Mouse (Mus musculus): ENCODE measurements at regions not wholly inside any gene's neighbourhood (a gene's known extent, or its start where the extent isn't known, plus 50 kb on each side); places are given as distances from the start of the nearest gene placed in this dataset.

- no peak for DNase-seq (ENCODE audit: low spot score in 2 of 2)
Measured at GRCm38 (mm10) chr7:83077035-83077918, 210.1 kb downstream of the Mex3b start.

DNA sequence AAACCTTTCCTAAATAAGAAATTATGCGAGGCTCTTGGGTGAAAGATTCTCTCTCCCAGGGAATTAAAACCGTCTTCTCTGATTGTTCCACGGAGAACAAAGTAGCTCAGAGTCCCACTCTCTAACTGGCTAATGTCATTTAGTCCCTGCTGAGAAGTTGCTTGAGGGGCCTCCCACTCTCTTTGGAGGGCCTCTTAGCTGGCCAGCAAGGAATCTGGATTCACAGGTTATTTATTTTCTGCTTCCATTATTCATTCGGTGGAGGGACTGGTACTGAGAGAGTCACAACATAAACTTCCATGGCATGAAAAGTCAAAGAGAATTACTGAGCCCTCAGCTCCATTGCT is 210.8 kb downstream of the Mex3b start:
- DNase-seq (ENCODE audit: low spot score in 2 of 2) = no peak

DNA sequence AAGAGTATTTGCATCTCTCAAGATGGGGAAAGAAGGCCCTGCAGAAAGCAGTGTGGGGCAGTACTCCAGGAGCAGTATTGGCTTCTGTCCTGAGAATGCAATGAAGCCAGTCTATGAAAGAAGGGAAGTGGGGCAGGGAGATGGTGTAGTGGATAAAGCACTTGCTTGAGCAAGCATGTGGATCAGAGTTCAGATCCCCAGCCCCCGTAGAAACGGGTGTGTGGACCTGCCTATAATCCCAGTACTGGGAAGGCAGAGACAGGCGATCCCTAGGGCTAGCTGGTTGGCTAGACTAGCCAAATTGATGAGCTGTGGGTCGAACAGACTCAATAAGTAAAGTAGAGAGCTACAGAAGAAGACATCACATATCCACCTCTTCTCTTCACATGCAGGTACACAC is 211.6 kb downstream of the Mex3b start:
- no peak for DNase-seq (ENCODE audit: low spot score in 2 of 2)

- no peak for DNase-seq (ENCODE audit: low spot score in 2 of 2)
Measured at GRCm38 (mm10) chr7:83079842-83080241, 212.7 kb downstream of the Mex3b start.

GRCm38 (mm10) chr7:83084496-83085082 is 217.5 kb downstream of the Mex3b start:
- no peak for DNase-seq (ENCODE audit: low spot score in 2 of 2)

- no peak for DNase-seq (ENCODE audit: low spot score in 2 of 2)
Measured at GRCm38 (mm10) chr7:83085547-83086158, 218.5 kb downstream of the Mex3b start.

DNA sequence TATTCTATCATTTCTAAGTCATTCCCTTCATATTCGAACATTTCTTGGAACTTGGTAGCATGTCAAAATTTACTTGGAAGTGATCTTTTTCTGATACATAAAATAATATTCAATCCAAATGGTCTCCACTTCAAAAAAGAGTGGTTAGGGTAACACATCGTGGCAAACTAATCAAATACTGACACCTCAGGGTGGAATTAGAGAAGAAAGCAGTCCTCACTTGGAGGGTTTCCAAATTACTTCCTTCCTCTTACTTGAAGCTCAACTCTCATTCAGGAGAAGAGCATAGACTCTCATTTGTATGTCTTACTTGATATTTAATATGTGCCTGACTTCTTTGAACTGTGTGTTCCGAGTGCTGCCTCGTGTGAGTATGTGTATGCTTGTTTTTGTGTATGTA is 220.3 kb downstream of the Mex3b start:
- no peak for DNase-seq (ENCODE audit: low spot score in 2 of 2)

- DNase-seq (ENCODE audit: low spot score in 2 of 2) = no peak
Measured at GRCm38 (mm10) chr7:83088125-83088524, 221.0 kb downstream of the Mex3b start.

DNA sequence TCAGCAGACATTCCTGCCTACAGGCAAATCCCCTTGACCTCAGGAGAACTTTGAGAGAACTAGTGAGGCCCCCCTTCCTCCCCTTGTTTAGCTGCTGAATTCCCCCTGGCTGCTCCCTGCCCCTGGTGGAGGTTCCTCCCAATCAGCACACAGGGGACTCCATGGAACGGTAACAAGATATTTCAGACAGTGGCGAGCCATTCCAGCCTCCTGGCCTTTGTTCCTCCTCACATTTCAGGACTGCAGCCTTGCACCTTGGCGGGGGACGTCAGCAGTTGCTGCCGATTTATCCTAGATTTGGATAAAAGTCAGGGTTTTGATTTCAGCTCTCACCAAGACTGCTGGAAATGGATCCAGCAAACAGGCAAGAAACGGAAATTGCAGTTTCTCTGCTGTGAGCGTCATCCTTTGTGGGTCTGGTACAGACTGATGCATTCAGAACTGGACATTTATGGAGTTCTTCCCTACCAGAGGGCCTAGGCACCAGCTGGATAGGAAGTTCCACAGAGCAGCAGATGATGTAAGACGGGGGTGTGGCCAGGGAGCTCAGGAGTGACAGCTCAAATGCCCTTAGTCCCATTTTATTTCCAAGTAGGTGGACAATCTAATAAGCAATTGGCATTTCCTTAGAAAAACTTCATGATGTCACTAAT is 222.3 kb downstream of the Mex3b start:
- no peak for DNase-seq (ENCODE audit: low spot score in 2 of 2)

- DNase-seq (ENCODE audit: low spot score in 2 of 2) = no peak
Measured at GRCm38 (mm10) chr7:83093923-83094355, 226.8 kb downstream of the Mex3b start.

GRCm38 (mm10) chr7:83094899-83095298 is 227.8 kb downstream of the Mex3b start:
- peak in 1 of 2 experiments; percentile 23 for DNase-seq (ENCODE audit: low spot score in 2 of 2)

DNA sequence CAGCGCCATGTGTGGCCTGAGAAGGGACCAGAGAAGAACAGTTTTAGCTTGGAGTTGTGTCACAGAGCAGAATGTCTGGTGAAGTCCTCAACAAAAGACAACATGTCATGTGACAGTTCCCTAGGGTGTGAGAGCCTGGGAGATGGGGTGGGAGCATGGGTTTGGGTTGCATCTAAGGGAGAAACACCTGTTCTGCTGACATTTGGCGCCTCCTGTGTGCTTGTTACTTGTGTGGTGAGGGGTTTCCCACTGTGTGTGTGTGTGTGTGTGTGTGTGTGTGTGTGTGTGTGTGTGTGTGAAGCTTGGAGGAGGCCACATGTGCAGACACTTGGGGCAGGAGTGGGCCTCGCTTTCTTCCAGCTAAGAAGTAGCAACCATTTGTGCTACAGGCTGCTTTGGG is 228.5 kb downstream of the Mex3b start:
- DNase-seq (ENCODE audit: low spot score in 2 of 2) = no peak

DNA sequence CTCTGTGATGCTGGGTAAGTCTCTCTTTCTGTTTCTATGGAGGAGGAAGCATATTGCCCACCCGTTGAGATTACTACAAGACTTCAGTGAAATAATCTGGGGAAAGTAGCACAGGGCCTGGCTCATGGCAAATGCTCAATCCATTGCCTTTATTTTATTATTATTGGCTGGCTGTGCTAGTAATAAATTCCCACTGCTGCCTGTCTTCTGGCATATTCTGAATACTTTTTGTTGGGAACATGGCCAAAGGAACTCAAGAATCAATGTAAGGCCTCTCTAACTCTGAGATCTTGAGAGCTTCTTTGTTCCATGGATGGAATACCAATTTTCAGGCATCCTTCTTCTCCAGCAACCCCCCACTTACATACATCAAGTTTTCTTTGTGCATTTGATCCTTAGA is 237.3 kb downstream of the Mex3b start:
- no peak for DNase-seq (ENCODE audit: low spot score in 2 of 2)

DNA sequence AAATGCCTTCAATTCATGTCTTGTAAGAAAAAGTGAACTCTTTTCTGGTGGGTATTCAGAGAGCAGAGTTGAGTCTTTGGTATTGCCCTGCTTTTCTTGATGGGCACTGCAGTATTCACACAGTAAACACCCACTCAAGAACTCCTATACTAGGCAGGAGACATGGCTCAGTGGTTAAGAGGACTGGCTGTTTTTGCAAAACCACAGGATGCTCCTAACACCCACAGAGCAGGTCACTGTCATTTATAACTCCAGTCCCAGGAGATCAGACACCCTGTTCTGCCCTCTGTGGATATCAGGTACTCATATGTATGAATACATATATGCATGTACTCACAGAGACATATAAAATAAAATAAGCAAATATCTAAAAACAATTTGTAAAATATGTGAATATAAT is 238.5 kb downstream of the Mex3b start:
- DNase-seq (ENCODE audit: low spot score in 2 of 2) = no peak

- no peak for DNase-seq (ENCODE audit: low spot score in 2 of 2)
Measured at GRCm38 (mm10) chr7:83111217-83111823, 244.2 kb downstream of the Mex3b start.

- no peak for DNase-seq (ENCODE audit: low spot score in 2 of 2)
Measured at GRCm38 (mm10) chr7:83116487-83116886, 249.4 kb downstream of the Mex3b start.

DNA sequence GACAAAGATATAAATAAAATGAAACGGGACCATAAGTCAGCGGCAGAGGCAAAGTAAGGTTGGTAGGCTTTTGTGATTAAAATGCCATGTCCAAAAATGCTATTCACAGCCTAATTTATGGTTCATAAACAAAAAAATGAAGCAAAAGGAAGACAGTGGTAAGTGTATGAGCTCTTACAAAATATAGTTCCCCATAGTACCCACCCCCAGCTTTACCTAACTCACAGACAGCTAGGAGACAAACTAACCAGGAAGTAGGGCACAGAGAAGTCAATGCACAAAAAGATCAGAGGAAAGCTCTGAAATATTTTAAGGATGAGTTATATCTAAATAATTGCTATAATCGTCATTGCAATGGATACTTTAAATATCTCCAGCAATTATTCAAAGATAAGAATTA is 249.9 kb downstream of the Mex3b start:
- DNase-seq (ENCODE audit: low spot score in 2 of 2) = no peak

GRCm38 (mm10) chr7:83126196-83126595 is 259.1 kb downstream of the Mex3b start:
- no peak for DNase-seq (ENCODE audit: low spot score in 2 of 2)

DNA sequence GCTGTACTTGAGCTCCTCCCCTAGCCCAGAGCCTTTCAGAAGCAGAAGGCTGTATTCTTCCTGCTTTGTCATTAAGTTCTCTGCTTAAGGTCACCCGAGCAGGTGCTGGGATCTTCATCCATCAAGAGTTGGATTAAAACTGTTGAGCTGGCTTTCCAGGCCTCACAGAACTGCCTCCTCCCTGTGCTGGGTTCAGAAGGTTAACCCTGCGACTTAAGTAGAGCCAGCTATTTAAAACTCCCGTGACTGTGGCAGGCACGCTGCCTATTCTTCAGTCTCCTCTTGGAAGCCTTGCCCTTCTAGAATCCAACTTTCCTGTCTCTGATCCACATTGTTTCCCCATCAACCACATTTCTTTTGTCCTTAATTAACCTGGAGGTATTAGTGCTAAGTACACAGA is 273.1 kb downstream of the Mex3b start:
- DNase-seq (ENCODE audit: low spot score in 2 of 2) = no peak

GRCm38 (mm10) chr7:83140658-83141057 is 273.5 kb downstream of the Mex3b start:
- DNase-seq (ENCODE audit: low spot score in 2 of 2) = no peak

GRCm38 (mm10) chr7:83144018-83144417 is 276.9 kb downstream of the Mex3b start:
- DNase-seq (ENCODE audit: low spot score in 2 of 2) = no peak

- no peak for DNase-seq (ENCODE audit: low spot score in 2 of 2)
Measured at GRCm38 (mm10) chr7:83145551-83145950, 278.4 kb downstream of the Mex3b start.

All from frontal cortex, postnatal 14 days (tissue).